Mouse (Mus musculus) left cerebral cortex, adult 9 months (tissue): ENCODE measurements at regions not wholly inside any gene's neighbourhood (a gene's known extent, or its start where the extent isn't known, plus 50 kb on each side); places are given as distances from the start of the nearest gene placed in this dataset.
A peak's percentile ranks its signal among the peaks of the same experiment; 100 is the strongest.

Experiments used
- DNase-seq, 2 experiments: peaks; one replicate each; pipeline ENCODE4 v3.0.0; 2022; ENCODE audit warnings: low spot score in 2 of 2

DNA sequence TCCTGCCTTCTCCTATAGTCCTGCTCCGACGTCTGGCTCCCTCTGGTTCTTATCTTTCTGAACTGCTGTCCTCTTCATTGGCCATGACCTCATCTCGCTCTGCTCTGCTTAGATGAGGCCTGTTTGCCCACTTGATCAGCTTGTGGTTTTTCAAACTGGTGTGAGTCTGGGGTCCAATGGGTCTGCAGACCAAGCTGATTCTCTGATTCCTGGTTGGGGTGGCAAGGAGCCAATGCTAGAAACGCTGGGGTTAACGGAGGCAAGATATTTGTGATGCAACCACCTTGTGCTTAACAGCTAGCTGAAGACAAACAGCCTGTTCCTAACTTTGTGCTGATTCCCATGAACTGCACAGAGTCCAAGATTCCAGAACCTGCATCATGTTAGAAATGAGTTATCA lies 192.0 kb upstream of the Bcl6 start:
- no peak for DNase-seq

DNA sequence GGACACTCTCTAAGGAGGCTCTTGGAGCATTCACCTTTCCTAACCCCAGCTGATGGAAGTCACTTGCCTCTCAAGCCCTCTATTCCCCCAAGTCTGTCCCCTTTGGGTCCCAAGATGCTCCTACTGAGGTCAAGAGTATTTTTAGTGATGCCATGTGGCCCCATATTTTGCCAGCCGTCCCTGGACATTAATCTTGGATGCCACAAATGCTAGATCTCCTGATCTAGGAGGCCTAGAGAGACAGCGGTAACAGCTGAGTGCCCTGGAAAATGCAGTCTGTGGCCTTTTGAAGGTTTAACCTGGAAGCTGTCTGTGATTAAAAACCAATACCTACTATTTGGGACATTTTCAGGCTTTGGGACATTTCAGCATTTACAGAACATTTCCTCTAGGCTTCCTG lies 188.9 kb upstream of the Bcl6 start:
- no peak for DNase-seq

- DNase-seq: no peak
Measured at GRCm38 (mm10) chr16:24177131-24177530, 188.5 kb upstream of the Bcl6 start.

- peak; percentile 14 to 43 for DNase-seq
Measured at GRCm38 (mm10) chr16:24176057-24176456, 187.4 kb upstream of the Bcl6 start.

DNA sequence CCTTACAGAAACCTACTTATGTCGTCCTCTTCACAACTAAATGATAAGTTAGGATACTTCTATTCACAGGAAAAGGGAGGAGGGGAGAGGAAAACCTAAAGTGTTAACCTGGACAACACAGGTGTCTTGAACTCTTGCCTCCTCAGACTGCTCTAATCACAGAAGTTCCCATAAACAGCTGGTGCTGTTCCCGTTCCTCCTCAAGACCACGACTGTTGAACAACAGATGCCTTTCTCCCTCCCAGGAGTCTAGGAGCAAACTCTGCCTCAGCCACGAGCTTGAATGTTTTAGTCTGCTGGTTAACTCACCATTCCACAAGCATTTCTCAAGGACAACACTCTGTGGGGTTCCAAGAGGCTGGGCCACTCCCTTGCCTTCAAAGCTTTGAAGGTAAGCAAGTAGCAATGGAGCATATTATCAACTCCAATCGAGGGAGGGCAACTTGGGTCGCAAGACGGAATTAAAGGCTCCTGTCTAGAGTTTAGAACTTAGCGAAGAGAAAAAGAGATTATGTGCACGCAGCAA lies 186.6 kb upstream of the Bcl6 start:
- no peak for DNase-seq

DNA sequence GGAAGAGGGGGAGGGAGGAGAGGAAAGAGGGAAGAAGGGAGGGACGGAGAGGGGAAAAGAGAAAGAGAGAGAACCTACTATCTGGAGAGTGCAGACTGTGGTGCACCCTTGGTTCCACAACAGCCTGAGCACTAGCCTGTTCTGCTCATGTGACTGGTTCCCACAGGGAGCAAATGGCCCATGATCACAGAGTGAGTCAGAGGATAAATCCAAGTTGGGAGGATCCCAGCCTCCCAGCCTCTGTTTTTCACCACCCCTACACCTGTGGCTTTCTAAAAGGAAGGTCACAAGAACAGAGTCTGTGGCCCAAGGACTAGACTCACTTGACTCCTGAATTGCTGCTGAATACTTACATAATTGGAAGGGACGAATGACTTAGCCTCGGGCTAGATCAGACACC lies 185.9 kb upstream of the Bcl6 start:
- no peak for DNase-seq

DNA sequence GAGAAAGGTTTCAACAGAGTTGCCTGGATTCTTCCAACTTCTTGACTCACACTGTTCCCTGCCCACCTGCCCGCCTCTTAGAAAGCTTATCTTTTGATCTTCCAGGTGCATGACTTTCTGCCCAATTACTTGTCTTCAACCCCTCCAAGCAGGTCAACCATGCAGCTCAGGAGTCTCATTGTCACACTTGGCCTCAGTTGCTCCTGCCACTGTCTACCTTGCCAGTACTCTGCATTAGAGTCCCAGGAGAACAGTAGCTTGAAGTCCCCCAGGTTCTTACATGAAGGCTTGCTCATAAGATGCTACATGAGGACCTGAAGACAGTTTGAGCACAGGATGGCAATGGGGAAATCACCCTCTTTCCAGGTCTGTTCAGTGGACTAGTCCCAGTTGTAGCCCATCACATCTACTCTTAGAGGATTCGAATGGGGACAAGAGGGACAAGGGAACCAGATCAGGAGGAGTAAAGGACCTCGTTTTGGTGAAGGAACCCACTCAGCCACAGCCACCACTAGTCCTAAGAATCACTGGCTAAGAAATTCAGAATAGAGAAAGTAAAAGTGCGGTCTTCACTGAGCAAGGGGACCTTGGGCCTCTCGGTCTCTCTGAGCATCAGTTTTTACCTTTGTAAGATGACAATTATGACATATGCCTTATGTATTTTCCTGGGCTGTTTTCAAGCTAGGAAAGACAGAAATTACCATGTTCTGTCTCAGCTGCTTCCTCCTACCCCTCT lies 185.3 kb upstream of the Bcl6 start:
- DNase-seq: no peak

- no peak for DNase-seq
Measured at GRCm38 (mm10) chr16:24172653-24173052, 184.0 kb upstream of the Bcl6 start.

GRCm38 (mm10) chr16:24172065-24172464 lies 183.4 kb upstream of the Bcl6 start:
- no peak for DNase-seq

DNA sequence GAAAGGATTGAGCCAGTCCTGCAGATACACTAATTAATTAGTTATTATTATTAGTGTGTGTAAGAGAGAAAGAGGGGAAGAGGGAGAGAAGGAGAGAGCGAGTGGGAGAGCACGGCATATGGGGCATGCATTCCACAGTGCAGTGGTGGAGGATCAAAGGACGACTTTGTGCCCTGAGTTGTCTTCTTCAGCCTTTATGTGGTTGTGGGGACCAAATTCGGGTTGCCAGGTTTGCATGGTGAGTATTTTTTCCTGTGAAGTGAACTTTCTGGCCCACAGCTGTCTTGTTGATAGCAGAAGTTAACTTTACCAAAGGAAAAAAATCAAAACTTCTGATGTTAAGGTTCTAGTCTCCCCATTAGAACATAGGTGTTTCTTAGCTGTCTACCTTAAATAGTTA lies 182.5 kb upstream of the Bcl6 start:
- DNase-seq: no peak

DNA sequence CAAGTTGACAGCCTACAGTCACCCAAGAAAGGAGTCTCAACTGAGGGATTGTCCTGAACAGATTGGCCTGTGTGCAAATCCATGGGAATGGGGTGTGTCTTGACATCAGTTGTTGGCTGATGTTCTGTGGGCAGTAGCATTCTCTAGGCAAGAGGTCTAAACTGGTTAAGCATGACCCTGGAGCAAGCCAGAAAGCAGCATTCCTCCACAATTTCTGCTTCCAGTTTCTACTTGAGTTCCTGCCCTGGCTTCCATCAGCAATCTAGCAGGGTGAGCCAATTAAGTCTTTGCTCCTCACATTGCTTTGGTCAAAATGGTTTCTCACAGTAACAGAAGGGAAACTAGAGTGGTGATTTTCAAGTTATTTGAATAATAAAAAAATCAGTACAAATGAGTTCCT lies 177.8 kb upstream of the Bcl6 start:
- DNase-seq: no peak

DNA sequence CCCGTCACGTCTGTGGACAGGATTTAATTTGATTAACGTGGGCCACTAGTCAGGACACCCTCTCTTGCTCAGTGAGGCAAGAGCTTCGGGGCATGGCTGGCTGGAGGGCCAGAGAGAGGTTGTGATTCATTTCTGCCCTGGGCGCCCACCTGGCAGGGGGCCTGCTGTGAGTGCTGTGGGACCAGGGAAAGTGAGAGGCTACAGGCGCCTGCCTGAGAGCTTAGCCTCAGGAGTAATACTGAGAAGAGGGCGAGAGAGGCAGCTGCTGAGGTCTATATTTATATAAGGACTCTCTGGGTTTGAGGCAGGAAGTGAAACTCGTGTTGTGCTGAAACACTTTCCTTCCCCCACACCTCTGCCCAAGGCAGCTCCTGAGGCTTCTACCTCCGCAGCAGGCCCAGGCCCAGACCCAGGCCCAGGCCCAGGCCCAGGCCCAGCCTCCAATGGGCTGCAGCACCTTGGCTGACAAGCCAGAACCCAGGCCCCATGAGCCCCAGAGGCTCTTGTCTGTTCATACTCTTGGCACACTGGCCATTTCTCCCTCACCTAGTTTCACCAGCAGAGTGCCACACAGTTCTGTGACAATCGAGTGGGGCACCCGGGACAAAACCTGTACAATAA lies 176.9 kb upstream of the Bcl6 start:
- no peak for DNase-seq

DNA sequence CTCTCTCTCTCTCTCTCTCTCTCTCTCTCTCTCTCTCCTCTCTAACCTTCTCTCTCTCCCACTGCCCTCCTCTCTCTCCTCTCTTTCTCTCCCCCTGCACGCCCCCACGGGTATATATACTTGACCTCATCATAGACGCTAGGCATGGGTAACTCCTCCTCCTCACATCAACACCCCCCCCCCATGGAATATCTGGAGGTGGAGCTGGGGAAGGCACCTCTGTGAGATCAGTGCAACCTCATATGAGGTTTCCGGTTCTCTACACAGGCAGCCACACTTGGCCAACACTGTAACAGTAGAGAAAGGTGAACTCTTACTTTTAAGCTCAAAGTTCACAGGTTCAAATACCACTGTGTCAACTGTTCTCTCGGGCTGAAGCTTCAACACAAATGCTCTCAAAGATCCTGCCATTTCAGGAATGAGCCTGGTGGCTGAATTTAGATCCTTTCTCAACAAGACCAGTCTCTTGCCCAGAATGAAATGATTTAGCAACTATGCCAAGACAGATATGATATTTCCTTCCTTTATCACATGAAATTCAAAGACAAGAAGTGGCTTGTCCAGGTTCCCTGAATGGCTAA lies 172.1 kb upstream of the Bcl6 start:
- DNase-seq: no peak

- DNase-seq: no peak
Measured at GRCm38 (mm10) chr16:24159336-24159735, 170.7 kb upstream of the Bcl6 start.

GRCm38 (mm10) chr16:24157753-24158152 lies 169.1 kb upstream of the Bcl6 start:
- DNase-seq: no peak

- DNase-seq: peak in 1 of 2 experiments; percentile 28
Measured at GRCm38 (mm10) chr16:24156729-24157430, 168.2 kb upstream of the Bcl6 start.

DNA sequence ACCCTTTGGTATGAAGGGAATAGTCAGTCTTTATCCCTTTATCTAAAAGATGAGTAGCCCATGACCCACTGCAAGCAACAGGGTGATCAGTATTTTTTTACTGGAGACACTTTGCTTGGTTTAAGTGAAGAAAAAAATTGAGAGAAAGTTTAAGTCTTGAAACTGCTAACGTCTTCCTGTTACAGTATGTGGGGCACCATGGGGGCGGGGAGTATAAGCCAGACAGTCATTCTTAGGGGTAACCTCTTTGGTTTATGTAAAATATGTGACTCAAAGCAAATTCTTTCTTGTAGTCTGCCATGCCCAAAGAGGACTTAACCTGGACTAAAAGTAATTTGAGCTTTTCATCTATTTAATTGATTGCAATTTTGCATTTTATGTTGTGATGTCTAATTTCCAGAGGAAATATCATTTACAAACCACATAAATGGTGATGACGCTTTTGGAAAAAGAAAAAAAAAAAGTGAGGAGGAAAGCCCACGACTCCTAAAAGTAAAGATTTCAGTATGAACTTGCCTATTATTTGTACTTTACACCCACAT lies 166.2 kb upstream of the Bcl6 start:
- DNase-seq: no peak

GRCm38 (mm10) chr16:24153943-24154342 lies 165.3 kb upstream of the Bcl6 start:
- DNase-seq: no peak

DNA sequence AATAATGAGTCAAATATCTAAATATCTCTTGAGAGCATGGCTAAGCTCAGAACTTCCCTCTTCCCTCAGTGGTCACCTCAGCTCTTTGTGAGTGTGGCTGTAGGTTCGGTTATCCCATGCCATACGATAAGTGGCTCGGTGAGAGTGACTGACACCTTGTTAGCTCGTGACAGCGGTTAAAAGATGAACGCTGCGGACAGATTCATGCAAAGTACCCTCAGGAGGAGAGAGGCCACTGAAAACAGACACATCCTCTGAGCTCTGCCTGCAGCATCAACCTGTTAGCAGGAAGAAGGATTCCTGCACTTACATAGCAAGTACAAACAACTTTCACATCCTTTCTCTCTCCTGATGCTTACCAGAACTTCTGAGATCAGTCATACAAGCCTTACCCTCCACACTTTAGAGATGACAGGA lies 163.2 kb upstream of the Bcl6 start:
- no peak for DNase-seq

DNA sequence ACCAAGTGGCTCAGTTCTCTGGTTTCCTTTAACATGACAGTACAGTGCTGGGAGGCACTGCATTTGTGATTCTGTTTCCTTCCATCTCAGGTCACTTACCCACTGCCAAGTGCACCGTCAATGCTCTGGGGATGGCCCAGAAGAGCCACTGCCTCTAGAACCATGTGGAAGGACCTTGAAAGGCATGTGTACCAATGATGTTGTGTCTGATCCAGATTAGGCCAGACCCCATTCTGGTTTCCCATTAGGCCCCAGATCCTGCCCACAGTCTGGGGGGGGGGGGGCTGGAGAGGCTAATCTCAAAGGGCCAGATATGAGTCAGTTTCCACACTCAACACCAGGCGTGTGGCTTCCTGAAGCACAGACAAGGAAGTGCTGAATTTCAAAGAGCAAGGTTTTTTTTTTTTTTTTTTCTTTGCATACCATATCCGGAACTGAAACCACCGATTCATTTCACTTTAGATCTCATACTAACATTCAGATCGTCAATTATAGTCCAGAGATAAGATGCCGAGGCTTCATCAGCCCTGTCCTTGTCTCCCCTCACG lies 162.6 kb upstream of the Bcl6 start:
- DNase-seq: no peak

DNA sequence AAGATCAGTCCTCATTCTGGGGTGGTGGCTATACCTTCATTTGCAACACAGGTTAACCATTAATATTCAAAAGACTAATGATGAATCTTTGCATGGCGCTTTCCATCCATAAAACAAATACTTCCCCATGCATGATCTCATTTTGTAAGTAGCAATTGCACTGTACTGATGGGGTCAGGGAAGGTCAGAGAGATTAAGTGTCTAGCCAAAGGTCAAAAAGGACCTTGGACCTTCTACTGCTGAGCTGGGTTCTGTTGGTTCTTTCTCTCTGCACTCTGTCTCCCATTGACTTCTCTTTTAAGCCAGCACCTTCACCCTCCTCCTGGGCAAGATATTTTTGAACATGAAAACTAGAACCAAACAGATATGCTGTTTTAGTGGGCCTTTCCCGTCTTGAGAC lies 161.9 kb upstream of the Bcl6 start:
- no peak for DNase-seq

DNA sequence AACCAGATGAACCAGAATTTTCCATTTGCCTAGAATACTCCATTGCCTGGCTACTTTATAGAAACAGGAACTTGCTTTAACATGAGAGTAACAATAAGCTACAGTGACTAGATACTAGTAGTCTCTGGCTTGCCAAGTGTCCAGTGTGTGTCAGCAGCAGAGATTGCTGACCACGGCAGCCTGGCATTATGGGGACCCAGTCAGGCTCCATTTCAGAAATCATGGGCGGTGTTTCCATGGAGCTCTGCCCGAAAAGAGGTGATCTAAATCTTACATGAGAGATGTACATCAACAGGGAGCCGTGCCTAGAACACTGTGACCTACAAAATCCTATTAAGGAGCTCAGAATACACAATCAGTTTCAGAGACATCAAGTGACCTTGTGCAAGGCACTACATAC lies 160.8 kb upstream of the Bcl6 start:
- DNase-seq: no peak
